Mouse (Mus musculus): Measurements from ENCODE around the gene Dhrs7. TPM values are rescaled to one million over a fixed set of nuclear protein-coding genes. Genes with fewer than 3 reads are reported as not detected.
A peak's percentile ranks its signal among the peaks of the same experiment; 100 is the strongest.

Dhrs7 gene
- polyA plus RNA-seq, 1 experiment from 2014 or later, result 111 TPM

DNA sequence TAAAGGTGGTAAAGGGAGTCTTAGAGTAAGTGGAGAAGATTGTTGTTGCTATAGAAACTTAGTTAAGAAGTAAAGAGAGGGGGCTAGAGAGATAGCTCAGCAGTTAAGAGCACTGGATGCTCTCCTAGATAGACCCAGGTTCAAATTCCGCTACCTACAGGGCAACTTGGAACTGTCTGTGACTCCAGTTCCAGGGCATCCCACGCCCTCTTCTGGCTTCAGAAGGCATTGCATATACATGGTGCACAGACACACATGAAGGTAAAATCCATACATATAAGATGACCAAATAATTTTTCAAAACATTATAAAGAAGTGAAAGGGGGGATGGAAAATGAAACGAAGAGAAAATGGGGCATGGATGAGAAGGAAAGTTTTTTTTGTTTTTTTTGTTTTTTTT lies 14.9 kb upstream of the Dhrs7 start:
- no peak for TF ChIP-seq EP300 (IDR thresholded peaks at IDR 0.05)
- peak; percentile 46 for TF ChIP-seq CTCF (IDR thresholded peaks at IDR 0.05)
- no peaks in the 10 kb centered on the region for H3K9me3 ChIP-seq (ENCODE audit: low read length)
- WGBS, result 68% methylated on average over 3 of the region's 3 CpGs
- H3K4me3 ChIP-seq (ENCODE audit: low read depth, low read length), result no peak overlapping the region
- no peak overlapping the region for H3K9ac ChIP-seq (replicated peaks; ENCODE audit: low read depth)
- no peaks in the 10 kb centered on the region for H3K36me3 ChIP-seq (ENCODE audit: insufficient read depth, low read length)
- DNase-seq (ENCODE audit: low spot score) (no peak), ATAC-seq (no peak)
- 0 out of 2 replicates have a peak, but pooled peaks cover 3% of the 10 kb centered on the region for H3K4me1 ChIP-seq (ENCODE audit: insufficient read depth, low read depth, low read length)
- no peak overlapping the region for H3K27ac ChIP-seq (ENCODE audit: low read length)
- no peaks in the 10 kb centered on the region for H3K27me3 ChIP-seq (replicated peaks; ENCODE audit: insufficient read depth, low read length)
- no peak overlapping the region for H3K4me2 ChIP-seq (replicated peaks; ENCODE audit: low read depth, low read length)

DNA sequence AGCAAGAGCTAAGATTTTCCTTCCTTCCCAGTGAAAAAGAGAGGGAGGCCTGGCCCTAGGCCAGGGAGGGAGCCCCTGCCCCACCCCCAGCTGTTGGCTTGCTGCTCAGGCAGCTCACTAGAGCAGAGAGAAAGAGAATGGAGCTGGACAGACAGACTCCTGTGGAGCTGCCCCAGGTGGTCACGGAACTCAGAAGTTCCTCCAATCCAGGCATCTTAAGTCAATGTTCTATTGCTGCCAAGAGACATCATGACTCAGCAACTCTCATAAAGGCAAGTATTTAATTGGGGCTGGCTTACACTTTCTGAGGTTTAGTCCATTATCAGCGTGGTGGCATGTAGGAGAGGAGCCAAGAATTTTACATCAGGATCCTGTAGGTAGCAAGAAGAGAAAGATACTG lies 10.1 kb upstream of the Dhrs7 start:
- DNase-seq (ENCODE audit: low spot score) (peak; percentile 12), ATAC-seq (peak; percentile 43)
- no peaks in the 10 kb centered on the region for H3K9me3 ChIP-seq (ENCODE audit: low read length)
- H3K4me1 ChIP-seq (ENCODE audit: insufficient read depth, low read depth, low read length), result 0 out of 2 replicates have a peak, but pooled peaks cover 3% of the 10 kb centered on the region
- no peak overlapping the region for H3K9ac ChIP-seq (replicated peaks; ENCODE audit: low read depth)
- H3K4me3 ChIP-seq (ENCODE audit: low read depth, low read length), result no peak overlapping the region
- H3K4me2 ChIP-seq (replicated peaks; ENCODE audit: low read depth, low read length), result no peak overlapping the region
- H3K36me3 ChIP-seq (ENCODE audit: insufficient read depth, low read length), result no peaks in the 10 kb centered on the region
- WGBS, result 48% methylated on average over 2 of the region's 2 CpGs
- peak overlapping the region; percentile 43; the same call in 1 of the 2 replicates for H3K27ac ChIP-seq (ENCODE audit: low read length)
- no peak for TF ChIP-seq EP300 (IDR thresholded peaks at IDR 0.05)
- no peaks in the 10 kb centered on the region for H3K27me3 ChIP-seq (replicated peaks; ENCODE audit: insufficient read depth, low read length)

DNA sequence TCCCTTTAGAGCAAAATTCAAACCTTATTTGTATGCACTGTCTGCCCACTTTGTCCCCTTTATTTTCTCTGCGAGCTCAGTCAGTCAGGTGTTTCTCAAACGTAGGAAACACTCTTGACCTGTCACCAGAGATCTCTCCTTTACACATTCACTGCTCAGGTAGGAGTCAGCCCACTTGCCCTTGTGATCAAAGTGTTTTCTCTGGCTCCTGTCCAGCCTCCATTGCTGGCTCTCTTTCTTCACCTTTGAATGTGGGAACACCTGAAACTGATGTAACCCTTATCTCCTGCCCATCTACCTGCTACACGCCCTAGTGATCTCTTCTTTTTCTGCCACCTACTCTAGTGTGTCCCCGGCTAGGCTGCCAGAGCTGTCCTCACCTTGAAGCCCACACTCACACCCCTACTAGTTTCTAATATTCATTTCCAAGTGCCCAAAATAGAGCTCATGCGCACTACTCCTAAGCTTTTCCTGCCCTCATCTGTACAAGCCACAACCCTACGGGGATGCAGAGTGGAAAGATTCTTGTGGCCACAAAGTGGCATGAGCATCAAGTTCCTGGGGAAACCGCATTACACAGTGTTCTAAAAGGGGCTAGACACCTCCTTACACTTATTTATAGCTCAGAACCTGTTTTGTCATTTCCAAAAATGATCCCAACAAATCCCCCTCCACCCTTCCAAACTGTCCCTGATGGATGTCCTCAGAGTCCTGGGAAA lies 9.5 kb upstream of the Dhrs7 start:
- H3K9ac ChIP-seq (replicated peaks; ENCODE audit: low read depth), result no peak overlapping the region
- no peak for TF ChIP-seq CTCF (IDR thresholded peaks at IDR 0.05)
- TF ChIP-seq EP300 (IDR thresholded peaks at IDR 0.05), result peak; percentile 11; the same call in 1 of the 2 replicates
- 52% methylated on average over 7 of the region's 7 CpGs for WGBS
- H3K4me3 ChIP-seq (ENCODE audit: low read depth, low read length), result no peak overlapping the region
- no peaks in the 10 kb centered on the region for H3K36me3 ChIP-seq (ENCODE audit: insufficient read depth, low read length)
- no peaks in the 10 kb centered on the region for H3K9me3 ChIP-seq (ENCODE audit: low read length)
- ATAC-seq, result peak; percentile 78
- no peaks in the 10 kb centered on the region for H3K27me3 ChIP-seq (replicated peaks; ENCODE audit: insufficient read depth, low read length)
- H3K4me2 ChIP-seq (replicated peaks; ENCODE audit: low read depth, low read length), result no peak overlapping the region
- peak; percentile 71 for DNase-seq (ENCODE audit: low spot score)
- H3K27ac ChIP-seq (ENCODE audit: low read length), result peak overlapping the region; percentile 43
- 0 out of 2 replicates have a peak, but pooled peaks cover 3% of the 10 kb centered on the region for H3K4me1 ChIP-seq (ENCODE audit: insufficient read depth, low read depth, low read length)

DNA sequence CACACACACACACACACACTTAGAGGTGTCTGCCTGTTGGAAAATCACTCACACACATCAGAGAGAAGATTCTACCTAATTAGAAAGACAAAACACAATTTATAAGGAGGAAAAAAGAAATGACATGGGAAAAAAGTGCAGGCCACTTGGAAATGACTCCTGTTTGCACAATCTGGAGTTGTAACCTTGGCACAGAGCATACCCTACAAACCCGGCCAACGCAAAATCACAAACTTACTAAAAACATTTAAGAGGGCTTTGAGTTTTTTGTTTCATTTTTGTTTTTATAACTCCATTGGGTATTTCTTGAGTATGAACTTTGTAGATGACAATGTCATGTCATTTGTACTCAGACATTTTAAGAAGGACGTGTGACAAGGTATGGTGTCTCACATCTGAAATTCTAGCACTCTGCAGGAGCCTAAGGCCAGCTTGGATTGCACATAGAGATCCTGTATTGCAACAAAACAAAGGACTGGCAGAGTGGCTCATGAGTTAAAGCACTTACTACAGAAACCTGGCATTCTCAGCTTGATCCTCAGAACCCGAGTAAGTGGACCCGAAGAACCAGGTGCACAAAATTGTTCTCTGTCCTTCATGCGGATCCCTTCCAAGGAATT lies 6.9 kb upstream of the Dhrs7 start:
- Histone ChIP-seq H3K4me3 (ENCODE audit: low read depth, low read length) (no peak overlapping the region), H3K27me3 (replicated peaks; ENCODE audit: insufficient read depth, low read length) (no peaks in the 10 kb centered on the region), H3K4me2 (replicated peaks; ENCODE audit: low read depth, low read length) (no peak overlapping the region), H3K36me3 (ENCODE audit: insufficient read depth, low read length) (no peaks in the 10 kb centered on the region), H3K9ac (replicated peaks; ENCODE audit: low read depth) (no peak overlapping the region), H3K27ac (ENCODE audit: low read length) (0 out of 2 replicates have a peak overlapping the region, but pooled peaks have one; percentile 0), H3K4me1 (ENCODE audit: insufficient read depth, low read depth, low read length) (0 out of 2 replicates have a peak, but pooled peaks cover 3% of the 10 kb centered on the region), H3K9me3 (ENCODE audit: low read length) (no peaks in the 10 kb centered on the region)
- DNase-seq (ENCODE audit: low spot score) (peak; percentile 47), ATAC-seq (no peak)
- WGBS, result 58% methylated on average over 6 of the region's 6 CpGs
- TF ChIP-seq CTCF (IDR thresholded peaks at IDR 0.05) (no peak), EP300 (IDR thresholded peaks at IDR 0.05) (no peak)

DNA sequence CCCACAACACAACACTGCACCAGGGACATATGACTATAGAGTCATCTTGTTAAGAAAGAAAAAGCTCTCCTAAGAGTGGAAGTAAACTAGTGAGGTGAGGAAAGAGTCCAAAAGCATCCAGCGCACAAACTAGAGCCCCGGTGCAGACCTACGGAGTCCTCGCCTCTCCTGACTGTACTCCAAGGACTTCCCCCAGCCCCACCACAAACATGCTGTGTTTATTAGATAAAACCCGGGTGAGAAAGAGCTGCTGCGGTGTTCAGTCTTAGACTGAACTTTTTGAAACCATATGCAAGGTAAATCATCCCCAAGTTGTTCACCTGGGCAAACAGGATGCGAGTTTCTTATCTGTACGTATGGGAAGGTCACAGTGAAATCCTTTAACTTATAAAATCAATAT lies 6.2 kb upstream of the Dhrs7 start:
- no peak overlapping the region for H3K9ac ChIP-seq (replicated peaks; ENCODE audit: low read depth)
- DNase-seq (ENCODE audit: low spot score), result no peak
- no peak overlapping the region for H3K4me2 ChIP-seq (replicated peaks; ENCODE audit: low read depth, low read length)
- no peaks in the 10 kb centered on the region for H3K27me3 ChIP-seq (replicated peaks; ENCODE audit: insufficient read depth, low read length)
- ATAC-seq, result no peak
- 77% methylated on average over 8 of the region's 8 CpGs for WGBS
- no peaks in the 10 kb centered on the region for H3K9me3 ChIP-seq (ENCODE audit: low read length)
- 0 out of 2 replicates have a peak, but pooled peaks cover 3% of the 10 kb centered on the region for H3K4me1 ChIP-seq (ENCODE audit: insufficient read depth, low read depth, low read length)
- TF ChIP-seq EP300 (IDR thresholded peaks at IDR 0.05) (no peak), CTCF (IDR thresholded peaks at IDR 0.05) (no peak)
- H3K4me3 ChIP-seq (ENCODE audit: low read depth, low read length), result no peak overlapping the region
- no peak overlapping the region for H3K27ac ChIP-seq (ENCODE audit: low read length)
- no peaks in the 10 kb centered on the region for H3K36me3 ChIP-seq (ENCODE audit: insufficient read depth, low read length)

DNA sequence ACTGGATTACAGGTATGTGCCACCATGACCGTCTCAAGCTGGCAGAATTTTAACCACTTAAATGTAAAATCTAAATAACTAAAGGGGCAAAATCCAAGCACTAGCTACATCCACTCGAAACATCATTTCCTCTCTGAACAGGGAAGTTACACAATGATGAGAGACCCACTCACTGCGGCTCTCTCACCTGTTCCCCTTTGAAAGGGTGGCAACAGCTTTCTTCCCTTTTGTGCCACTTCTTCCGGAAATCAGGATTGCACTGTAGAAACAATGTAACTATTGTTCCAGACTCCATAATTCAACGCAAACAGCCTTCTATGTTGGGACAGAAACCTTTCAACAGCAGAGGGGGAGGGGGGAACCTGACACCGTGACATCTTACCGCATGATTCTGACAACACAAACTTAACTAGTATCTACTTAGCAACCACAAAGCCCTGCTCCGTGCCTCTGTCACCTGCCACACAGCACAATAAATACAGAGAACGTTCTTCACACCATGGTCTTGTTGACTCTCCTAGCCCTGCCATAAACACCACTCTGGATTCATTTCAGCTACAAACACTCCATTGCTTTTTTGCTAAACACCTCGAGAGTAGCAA lies 3.3 kb upstream of the Dhrs7 start:
- ATAC-seq (no peak; the same call in 1 of the 2 replicates), DNase-seq (ENCODE audit: low spot score) (peak; percentile 63)
- WGBS, result 39% methylated on average over 10 of the region's 10 CpGs
- Histone ChIP-seq H3K36me3 (ENCODE audit: insufficient read depth, low read length) (no peaks in the 10 kb centered on the region), H3K9ac (replicated peaks; ENCODE audit: low read depth) (no peak overlapping the region), H3K27ac (ENCODE audit: low read length) (peak overlapping the region; percentile 60), H3K4me3 (ENCODE audit: low read depth, low read length) (no peak overlapping the region), H3K9me3 (ENCODE audit: low read length) (no peaks in the 10 kb centered on the region), H3K4me1 (ENCODE audit: insufficient read depth, low read depth, low read length) (peaks cover 6% of the 10 kb centered on the region), H3K4me2 (replicated peaks; ENCODE audit: low read depth, low read length) (no peak overlapping the region), H3K27me3 (replicated peaks; ENCODE audit: insufficient read depth, low read length) (no peaks in the 10 kb centered on the region)
- TF ChIP-seq CTCF (IDR thresholded peaks at IDR 0.05) (no peak), EP300 (IDR thresholded peaks at IDR 0.05) (peak; percentile 27; the same call in 1 of the 2 replicates)

Measured in lung, postnatal 0 days (tissue).